Mouse (Mus musculus): ENCODE measurements around the gene Rreb1. TPM values are rescaled to one million over a fixed set of nuclear protein-coding genes. Genes with fewer than 3 reads are reported as not detected.

Gene Rreb1
- total and polyA plus RNA-seq, 3 experiments: 8.1 to 34.0 TPM; not detected in 1

DNA sequence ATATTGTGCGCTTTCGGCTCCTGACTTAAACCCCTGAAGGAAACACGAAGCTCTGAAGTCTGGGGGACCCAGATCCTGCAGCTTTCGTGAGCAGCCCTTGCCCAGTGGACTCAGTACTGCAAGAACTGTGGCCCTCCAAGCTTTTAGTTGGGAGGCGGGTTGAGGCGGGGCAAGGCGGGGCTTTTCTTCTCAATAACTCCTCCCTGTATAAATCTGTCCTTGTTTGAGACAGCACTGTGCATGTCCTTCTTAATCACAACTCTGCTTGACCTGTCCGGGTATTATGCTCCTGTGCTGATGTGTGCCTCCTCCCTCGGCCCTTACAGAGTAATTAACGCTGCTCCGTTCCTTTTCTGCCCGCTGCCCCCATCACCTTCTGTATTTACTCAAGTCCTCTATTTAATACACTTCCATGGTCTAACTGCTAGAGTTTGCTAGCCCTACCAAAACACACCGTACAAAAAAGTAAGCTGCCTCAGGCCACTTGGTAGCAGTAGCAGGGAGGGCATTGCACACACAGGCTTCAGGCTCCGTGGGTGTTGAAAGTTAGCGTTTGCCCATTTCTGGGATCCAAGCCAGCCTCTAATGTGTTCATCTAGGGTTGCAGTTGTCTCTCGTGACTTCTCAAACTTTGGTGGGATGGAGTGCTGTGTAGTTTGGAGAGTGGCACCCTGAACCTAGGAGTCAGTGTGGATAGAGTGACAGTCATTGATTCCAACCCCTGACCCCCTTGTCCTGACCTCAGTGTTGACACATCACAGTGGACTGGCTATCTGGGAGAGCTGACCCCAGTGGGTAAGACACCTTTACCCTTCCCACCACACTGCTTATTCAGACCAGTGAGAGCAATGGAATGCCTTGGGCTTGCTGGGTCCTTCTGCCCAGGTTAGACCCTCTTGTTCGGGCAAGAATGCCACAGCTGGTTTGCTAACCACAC, 164.0 kb downstream of the Rreb1 start:
- H3K9me3 ChIP-seq (replicated peaks; ENCODE audit: insufficient read depth, low read length): no peaks in the 10 kb centered on the region
- H3K27me3 ChIP-seq (ENCODE audit: control insufficient read depth in 1 of 2, insufficient read depth in 2 of 2, low read length in 2 of 2): no peaks in the 10 kb centered on the region
- no peak for TF ChIP-seq POLR2A (IDR thresholded peaks at IDR 0.05; ENCODE audit: control insufficient read depth in 1 of 2, insufficient read depth in 1 of 2, low read depth in 1 of 2, low read length in 2 of 2, poor library complexity in 1 of 2)
- H3K9ac ChIP-seq (ENCODE audit: control insufficient read depth, low read depth, low read length, poor library complexity, severe bottlenecking): no peak overlapping the region
- H3K36me3 ChIP-seq (ENCODE audit: control insufficient read depth in 1 of 2, insufficient read depth in 2 of 2, low read length in 2 of 2): peaks cover 0 to 8% of the 10 kb centered on the region in 2 experiments; a peak in 2 of 4 replicates
- no peak overlapping the region for H3K27ac ChIP-seq (ENCODE audit: control insufficient read depth, low read depth, low read length)
- no peak overlapping the region for H3K4me3 ChIP-seq (ENCODE audit: control insufficient read depth in 1 of 2, insufficient read depth in 1 of 2, low read depth in 2 of 2, low read length in 2 of 2)
- H3K4me1 ChIP-seq (ENCODE audit: control insufficient read depth in 1 of 2, insufficient read depth in 2 of 2, low read length in 2 of 2): no peaks in the 10 kb centered on the region
- no peak for DNase-seq (ENCODE audit: low read depth, low spot score)
- H3K79me2 ChIP-seq (ENCODE audit: control insufficient read depth, insufficient read depth, low read length, poor library complexity): no peaks in the 10 kb centered on the region

DNA sequence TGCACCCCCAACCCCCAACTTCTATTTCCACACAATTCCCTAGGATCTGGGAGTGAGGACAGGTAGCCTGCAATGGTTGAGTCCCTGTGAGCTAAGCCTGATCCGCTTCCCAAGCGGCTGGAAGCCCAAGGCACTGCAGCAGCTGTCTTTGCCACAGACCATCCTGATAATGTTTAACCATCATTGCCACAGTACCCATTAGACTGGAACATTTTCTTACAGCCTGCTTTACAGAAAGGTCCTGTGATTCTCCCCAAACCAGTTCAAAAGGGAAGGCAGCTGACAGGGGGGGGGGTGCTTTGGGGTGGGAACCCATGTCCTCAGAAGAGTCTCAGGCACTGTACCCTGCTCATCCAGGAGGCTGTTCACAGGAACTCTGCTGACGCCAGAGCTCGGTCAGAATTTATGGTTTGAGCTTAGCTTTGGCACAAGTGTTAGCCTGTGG, 164.7 kb downstream of the Rreb1 start:
- H3K79me2 ChIP-seq (ENCODE audit: control insufficient read depth, insufficient read depth, low read length, poor library complexity): no peaks in the 10 kb centered on the region
- no peak overlapping the region for H3K4me3 ChIP-seq (ENCODE audit: control insufficient read depth in 1 of 2, insufficient read depth in 1 of 2, low read depth in 2 of 2, low read length in 2 of 2)
- no peaks in the 10 kb centered on the region for H3K4me1 ChIP-seq (ENCODE audit: control insufficient read depth in 1 of 2, insufficient read depth in 2 of 2, low read length in 2 of 2)
- no peaks in the 10 kb centered on the region for H3K9me3 ChIP-seq (replicated peaks; ENCODE audit: insufficient read depth, low read length)
- TF ChIP-seq MYC (IDR thresholded peaks at IDR 0.05; ENCODE audit: low read depth, low read length): no peak
- H3K9ac ChIP-seq (ENCODE audit: control insufficient read depth, low read depth, low read length, poor library complexity, severe bottlenecking): no peak overlapping the region
- H3K27me3 ChIP-seq (ENCODE audit: control insufficient read depth in 1 of 2, insufficient read depth in 2 of 2, low read length in 2 of 2): no peaks in the 10 kb centered on the region
- H3K27ac ChIP-seq (ENCODE audit: control insufficient read depth, low read depth, low read length): no peak overlapping the region
- DNase-seq (ENCODE audit: low read depth, low spot score): no peak
- H3K36me3 ChIP-seq (ENCODE audit: control insufficient read depth in 1 of 2, insufficient read depth in 2 of 2, low read length in 2 of 2): peaks cover 0 to 9% of the 10 kb centered on the region in 2 experiments; a peak in 2 of 4 replicates

DNA sequence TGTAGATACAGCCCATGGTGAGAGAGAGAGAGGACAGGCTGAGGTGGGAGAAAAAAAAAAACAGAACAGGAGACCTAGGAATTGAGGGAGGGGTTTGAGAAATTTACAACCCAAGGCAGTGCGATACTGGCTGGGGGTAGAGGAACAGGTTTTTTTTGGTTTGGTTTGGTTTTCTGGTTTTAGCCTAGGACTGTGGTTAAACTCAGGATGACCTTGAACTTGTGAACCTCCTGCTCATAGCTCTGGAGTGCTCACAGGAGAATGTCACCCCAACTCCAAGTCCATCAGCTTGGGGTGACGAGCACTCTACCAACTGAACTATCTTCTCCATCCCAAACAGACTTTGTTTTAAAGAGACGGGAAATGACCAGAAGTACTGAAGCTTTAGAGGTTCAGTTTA, 165.3 kb downstream of the Rreb1 start:
- no peaks in the 10 kb centered on the region for H3K79me2 ChIP-seq (ENCODE audit: control insufficient read depth, insufficient read depth, low read length, poor library complexity)
- H3K27ac ChIP-seq (ENCODE audit: control insufficient read depth, low read depth, low read length): no peak overlapping the region
- H3K4me1 ChIP-seq (ENCODE audit: control insufficient read depth in 1 of 2, insufficient read depth in 2 of 2, low read length in 2 of 2): no peaks in the 10 kb centered on the region
- no peaks in the 10 kb centered on the region for H3K27me3 ChIP-seq (ENCODE audit: control insufficient read depth in 1 of 2, insufficient read depth in 2 of 2, low read length in 2 of 2)
- TF ChIP-seq MYC (IDR thresholded peaks at IDR 0.05; ENCODE audit: low read depth, low read length) (no peak), RAD21 (IDR thresholded peaks at IDR 0.05; ENCODE audit: low read depth, low read length) (no peak), BHLHE40 (IDR thresholded peaks at IDR 0.05; ENCODE audit: borderline replicate concordance, low read depth, low read length) (no peak), CHD1 (IDR thresholded peaks at IDR 0.05; ENCODE audit: low read depth, low read length) (no peak), ELF1 (IDR thresholded peaks at IDR 0.05; ENCODE audit: low read depth, low read length) (no peak), USF1 (IDR thresholded peaks at IDR 0.05; ENCODE audit: low read depth, low read length) (no peak), GABPA (IDR thresholded peaks at IDR 0.05; ENCODE audit: low read depth, low read length) (no peak), ZNF384 (IDR thresholded peaks at IDR 0.05; ENCODE audit: low read depth, low read length) (no peak), SMC3 (IDR thresholded peaks at IDR 0.05; ENCODE audit: low read depth, low read length) (no peak), MAFK (IDR thresholded peaks at IDR 0.05; ENCODE audit: borderline replicate concordance, low read depth, low read length) (no peak), ZKSCAN1 (IDR thresholded peaks at IDR 0.05; ENCODE audit: low read depth, low read length) (no peak), UBTF (IDR thresholded peaks at IDR 0.05; ENCODE audit: borderline replicate concordance, insufficient read depth, low read depth, low read length) (no peak), HCFC1 (IDR thresholded peaks at IDR 0.05; ENCODE audit: low read depth, low read length) (no peak), RCOR1 (IDR thresholded peaks at IDR 0.05; ENCODE audit: low read depth, low read length) (no peak)
- H3K36me3 ChIP-seq (ENCODE audit: control insufficient read depth in 1 of 2, insufficient read depth in 2 of 2, low read length in 2 of 2): peaks cover 0 to 9% of the 10 kb centered on the region in 2 experiments; a peak in 2 of 4 replicates
- no peak overlapping the region for H3K4me3 ChIP-seq (ENCODE audit: control insufficient read depth in 1 of 2, insufficient read depth in 1 of 2, low read depth in 2 of 2, low read length in 2 of 2)
- DNase-seq (ENCODE audit: low read depth, low spot score): no peak
- no peak overlapping the region for H3K9ac ChIP-seq (ENCODE audit: control insufficient read depth, low read depth, low read length, poor library complexity, severe bottlenecking)
- H3K9me3 ChIP-seq (replicated peaks; ENCODE audit: insufficient read depth, low read length): no peaks in the 10 kb centered on the region
